Mouse (Mus musculus) C2C12 (cell line): ENCODE results near the gene Mcts2.

ENCODE experiments used
- CTCF ChIP-seq: IDR thresholded peaks from one replicate; pipeline ENCODE4 v1.5.1; 2011; ENCODE audit not compliant: control insufficient read depth, insufficient read depth, insufficient read length
- FOSL1 ChIP-seq: IDR thresholded peaks from one replicate; pipeline ENCODE4 v1.8.0; 2011; ENCODE audit warnings: mild to moderate bottlenecking, low read length; ENCODE audit not compliant: poor library complexity, insufficient read depth, severe bottlenecking
- MAX ChIP-seq: IDR thresholded peaks from one replicate; pipeline ENCODE4 v1.6.1; 2011; ENCODE audit warnings: mild to moderate bottlenecking, control low read depth
- MYOG ChIP-seq: IDR thresholded peaks from one replicate; pipeline ENCODE4 v1.6.1; 2011; ENCODE audit not compliant: control insufficient read depth, insufficient read length; ENCODE audit errors: extremely low read depth

DNA sequence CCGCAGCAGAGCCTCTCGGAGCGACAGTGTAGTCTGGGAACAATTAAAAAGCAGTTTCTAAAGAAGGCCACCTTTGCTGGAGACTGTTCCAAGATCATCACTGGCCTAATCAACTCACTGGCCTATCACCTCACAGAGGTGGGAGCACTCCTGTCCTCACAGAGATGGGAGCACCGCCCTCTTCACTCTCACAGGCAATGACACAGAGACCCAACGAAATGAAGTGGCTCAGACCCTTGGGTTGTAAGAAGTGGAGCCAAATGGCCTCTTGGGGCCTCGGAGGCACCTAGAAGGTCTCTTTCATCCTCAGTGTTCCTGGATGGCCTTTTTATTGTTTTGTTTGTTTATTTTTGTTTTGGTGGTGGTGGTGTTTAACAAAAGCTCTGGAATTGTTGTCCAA, 39.4 kb downstream of the Mcts2 start:
- TF ChIP-seq CTCF (no peak), FOSL1 (no peak), MAX (no peak), MYOG (no peak)
